In the genomic region with DNA sequence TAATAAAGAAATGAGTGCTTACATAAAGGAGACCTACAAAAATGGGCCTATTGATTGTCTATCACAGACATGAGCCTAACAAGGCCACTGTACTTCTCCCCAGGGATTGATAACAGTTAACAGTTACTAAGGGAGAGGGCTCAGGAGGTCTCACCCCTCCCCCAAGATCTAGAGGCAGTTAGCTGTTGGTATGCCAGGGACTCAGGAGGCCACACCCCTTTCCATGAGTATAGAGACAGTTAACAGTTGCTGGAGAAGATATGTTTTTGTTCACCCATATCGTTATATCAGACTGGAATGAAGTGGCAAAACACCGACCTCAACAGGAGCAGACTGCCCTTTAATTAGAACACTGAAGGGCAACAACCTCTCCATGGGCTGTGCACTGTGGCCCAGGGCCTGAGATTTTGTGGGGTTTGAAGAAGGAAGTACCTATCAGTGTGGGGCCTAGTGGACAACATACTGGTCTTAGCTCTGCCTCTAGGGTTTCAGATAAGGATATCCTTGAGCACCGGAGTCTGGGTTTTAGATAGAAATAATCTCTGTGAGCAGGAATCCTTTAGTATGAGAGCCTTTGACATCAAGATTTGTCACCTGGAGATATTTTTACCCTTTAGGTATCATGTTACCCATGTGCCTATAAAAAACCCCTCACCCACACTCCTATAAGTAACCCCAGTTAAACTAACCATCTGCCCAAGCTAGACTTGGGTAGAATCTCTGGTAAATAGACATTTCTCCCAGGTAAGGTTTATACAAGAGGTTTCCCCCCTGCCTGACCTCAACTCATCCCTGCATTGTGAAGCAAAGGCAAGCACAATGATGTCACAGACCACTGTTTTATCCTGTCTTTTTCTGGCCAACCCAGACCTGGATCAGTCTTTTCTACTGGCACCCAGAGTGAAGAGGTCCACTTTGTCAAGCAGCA, we compare ENCODE assay signal across 23 mouse cellular contexts. TPM values are rescaled to one million over a fixed set of nuclear protein-coding genes. Genes with fewer than 3 reads are reported as not detected.
DNase-seq lines count a peak whose midpoint lies in the region; ATAC-seq and TF ChIP-seq lines count a peak whose summit lies in the region.
"Had no signal": no experiment of that assay in that cellular context is flagged by ENCODE, and none has a peak within 500 bp of the region (broad histone marks: within the 10 kb centered on the region; RNA-seq: fewer than 3 reads in every experiment).

A gene (plus strand): TSS at position 878 of the 928 bp plus-strand sequence.

- peaks cover 6% of the 10 kb centered on the region for H3K36me3 ChIP-seq in testis, adult 2 months (ENCODE audit: control insufficient read depth, insufficient read depth, low read length)
- no peaks in the 10 kb centered on the region for H3K36me3 ChIP-seq in liver, embryonic 12.5 days
- no peaks in the 10 kb centered on the region for H3K36me3 ChIP-seq in liver, embryonic 16.5 days (ENCODE audit: control insufficient read depth, insufficient read depth)
- H3K36me3 ChIP-seq in intestine, embryonic 15.5 days: no peaks in the 10 kb centered on the region
- H3K36me3 ChIP-seq: embryonic facial prominence, embryonic 12.5 days; forebrain, embryonic 12.5 days; heart, embryonic 12.5 days; hindbrain, embryonic 10.5 days had no signal

- no peak for DNase-seq in testis, postnatal 14 days (ENCODE audit: low spot score)
- no peak for DNase-seq in layer of hippocampus, adult 11-12 months (ENCODE audit: low spot score)
- no peak for DNase-seq in thymus, postnatal 10 days (ENCODE audit: low spot score in 2 of 2)
- DNase-seq: adrenal gland, adult 8-10 months; adrenal gland, postnatal 36 days; cerebellum, adult 11 months; cerebellum, adult 8-10 months; cerebellum, postnatal 14 days; gastrocnemius, postnatal 10 days; heart, adult 2 months had no signal

- H3K4me2 ChIP-seq in liver, embryonic 12.5 days: peak within 1 kb of the TSS; percentile 21
- H3K4me2 ChIP-seq in liver, embryonic 16.5 days (ENCODE audit: low read depth, low read length): no peak within 1 kb of the TSS
- no peak within 1 kb of the TSS for H3K4me2 ChIP-seq in intestine, embryonic 15.5 days (replicated peaks)
- H3K4me2 ChIP-seq: embryonic facial prominence, embryonic 12.5 days; forebrain, embryonic 12.5 days; heart, embryonic 12.5 days; hindbrain, embryonic 14.5 days had no signal

- TF ChIP-seq CTCF in testis, adult 2 months (IDR thresholded peaks at IDR 0.05; ENCODE audit: control insufficient read depth, insufficient read depth, insufficient replicate concordance, low read depth, low read length): no peak

- WGBS in liver, embryonic 12.5 days (ENCODE audit: insufficient replicate concordance): 20% methylated on average over 3 of the region's 3 CpGs
- 17% methylated on average over 3 of the region's 3 CpGs for WGBS in liver, embryonic 16.5 days (ENCODE audit: insufficient replicate concordance)
- 85% methylated on average over 3 of the region's 3 CpGs for WGBS in intestine, embryonic 15.5 days

- peak; percentile 76 for ATAC-seq in liver, embryonic 12.5 days
- ATAC-seq in liver, embryonic 16.5 days (ENCODE audit: low read depth): peak; percentile 58
- ATAC-seq in intestine, embryonic 15.5 days: no peak
- no peak for ATAC-seq in inflammation-experienced regulatory T-cells, adult 6 months
- ATAC-seq: forebrain, embryonic 16.5 days had no signal

- H3K27me3 ChIP-seq in testis, adult 2 months (ENCODE audit: control insufficient read depth, insufficient read depth, low read length): no peaks in the 10 kb centered on the region
- no peaks in the 10 kb centered on the region for H3K27me3 ChIP-seq in liver, embryonic 12.5 days (replicated peaks)
- H3K27me3 ChIP-seq in liver, embryonic 16.5 days (ENCODE audit: control insufficient read depth, insufficient read depth, low read depth, low read length): no peaks in the 10 kb centered on the region
- H3K27me3 ChIP-seq in intestine, embryonic 15.5 days (replicated peaks): no peaks in the 10 kb centered on the region
- H3K27me3 ChIP-seq: embryonic facial prominence, embryonic 12.5 days; heart, embryonic 12.5 days had no signal

- TF ChIP-seq POLR2A in testis, adult 2 months (IDR thresholded peaks at IDR 0.05; ENCODE audit: control insufficient read depth, low read depth, low read length): peak; percentile 44; the same call in 1 of the 2 replicates

- no peaks in the 10 kb centered on the region for H3K9me3 ChIP-seq in liver, embryonic 12.5 days (replicated peaks)
- no peaks in the 10 kb centered on the region for H3K9me3 ChIP-seq in liver, embryonic 16.5 days (replicated peaks; ENCODE audit: control insufficient read depth, low read length)
- no peaks in the 10 kb centered on the region for H3K9me3 ChIP-seq in intestine, embryonic 15.5 days
- H3K9me3 ChIP-seq: embryonic facial prominence, embryonic 12.5 days; forebrain, embryonic 12.5 days; heart, embryonic 12.5 days had no signal

- H3K27ac ChIP-seq in testis, adult 2 months (ENCODE audit: control insufficient read depth, insufficient read depth, low read depth, low read length): peak within 1 kb of the TSS; percentile 100
- peak within 1 kb of the TSS; percentile 37; the same call in 1 of the 2 replicates for H3K27ac ChIP-seq in liver, embryonic 12.5 days
- H3K27ac ChIP-seq in liver, embryonic 16.5 days (ENCODE audit: low read length): no peak within 1 kb of the TSS
- no peak within 1 kb of the TSS for H3K27ac ChIP-seq in intestine, embryonic 15.5 days
- H3K27ac ChIP-seq: embryonic facial prominence, embryonic 12.5 days; forebrain, embryonic 12.5 days; heart, adult 2 months; hindbrain, embryonic 10.5 days; hindbrain, embryonic 14.5 days had no signal

- H3K4me1 ChIP-seq in testis, adult 2 months (ENCODE audit: control insufficient read depth, insufficient read depth, low read length): peaks cover 6% of the 10 kb centered on the region
- peaks cover 12% of the 10 kb centered on the region for H3K4me1 ChIP-seq in liver, embryonic 12.5 days
- H3K4me1 ChIP-seq in liver, embryonic 16.5 days (ENCODE audit: control insufficient read depth, low read depth, low read length): no peaks in the 10 kb centered on the region
- H3K4me1 ChIP-seq in intestine, embryonic 15.5 days (replicated peaks): no peaks in the 10 kb centered on the region
- H3K4me1 ChIP-seq: embryonic facial prominence, embryonic 12.5 days; forebrain, embryonic 12.5 days; hindbrain, embryonic 10.5 days had no signal

- H3K9ac ChIP-seq in liver, embryonic 12.5 days: no peak within 1 kb of the TSS
- H3K9ac ChIP-seq in liver, embryonic 16.5 days (ENCODE audit: low read depth, low read length): no peak within 1 kb of the TSS
- no peak within 1 kb of the TSS for H3K9ac ChIP-seq in intestine, embryonic 15.5 days
- H3K9ac ChIP-seq: embryonic facial prominence, embryonic 12.5 days; forebrain, embryonic 12.5 days; heart, embryonic 12.5 days; hindbrain, embryonic 14.5 days had no signal

- peak within 1 kb of the TSS; percentile 91 for H3K4me3 ChIP-seq in testis, adult 2 months (ENCODE audit: control insufficient read depth, low read depth, low read length)
- H3K4me3 ChIP-seq in liver, embryonic 12.5 days: no peak within 1 kb of the TSS
- no peak within 1 kb of the TSS for H3K4me3 ChIP-seq in liver, embryonic 16.5 days (ENCODE audit: low read depth, low read length)
- H3K4me3 ChIP-seq in intestine, embryonic 15.5 days (replicated peaks): no peak within 1 kb of the TSS
- H3K4me3 ChIP-seq: embryonic facial prominence, embryonic 12.5 days; forebrain, embryonic 12.5 days; heart, adult 2 months; heart, embryonic 12.5 days; hindbrain, embryonic 10.5 days had no signal

RNA-seq across cellular contexts. Expression of the gene that starts here (rescaled TPM):
- 471 and 507 TPM in 2 replicates for polyA plus RNA-seq in testis, adult 2 months (2012; rRNA removed)
- polyA plus RNA-seq in liver, embryonic 12.5 days (2016; fragmentation: Nextera tagmentation; extraction: Ambion mirVana): not detected in 2 replicates
- not detected in 2 replicates for polyA plus RNA-seq in liver, embryonic 16.5 days (2015; fragmentation: Nextera tagmentation; extraction: Ambion mirVana)
- not detected in 2 replicates for polyA plus RNA-seq in intestine, embryonic 15.5 days (2015; fragmentation: Nextera tagmentation; extraction: Ambion mirVana)
- not detected for polyA plus RNA-seq in inflammation-experienced regulatory T-cells, adult 6 months (2017; shearing (Covaris generic))
- polyA plus RNA-seq: C2C12; embryonic facial prominence, embryonic 12.5 days; forebrain, embryonic 12.5 days; heart, adult 2 months; heart, embryonic 12.5 days; heart, embryonic 16.5 days; hindbrain, embryonic 10.5 days; hindbrain, embryonic 14.5 days had no signal

Comparison
In these comparisons a context has a peak if more than half of its experiments do, and no peak if none do; other contexts are left out.
1. RNA of the gene that starts here (polyA plus RNA-seq): 471 to 507 TPM in testis, adult 2 months; not detected in liver, embryonic 12.5 days, not detected in liver, embryonic 16.5 days, not detected in intestine, embryonic 15.5 days and not detected in inflammation-experienced regulatory T-cells, adult 6 months; every median in the first group is over 100 times any median in the second.
2. Peak in ATAC-seq, H3K27ac ChIP-seq and H3K4me2 ChIP-seq in liver, embryonic 12.5 days; RNA of the gene not detected or under 1 TPM.
3. Peak in ATAC-seq in liver, embryonic 16.5 days; RNA of the gene not detected or under 1 TPM.